Mouse (Mus musculus): ENCODE data around the gene Rdh16f2. TPM values are rescaled to one million over a fixed set of nuclear protein-coding genes. Genes with fewer than 3 reads are reported as not detected.

Gene Rdh16f2
- polyA plus RNA-seq, 1 experiment: not detected

GRCm38 (mm10) chr10:127864931-127865330 lies 1.3 kb upstream of the Rdh16f2 start:
- no peaks in the 10 kb centered on the region for H3K79me2 ChIP-seq (ENCODE audit: control insufficient read depth, insufficient read depth)
- TF ChIP-seq MYOG (IDR thresholded peaks at IDR 0.05; ENCODE audit: control insufficient read depth, extremely low read depth, insufficient read length) (no peak), MYOD1 (IDR thresholded peaks at IDR 0.05; ENCODE audit: control insufficient read depth, insufficient read length, low read depth) (no peak), USF1 (IDR thresholded peaks at IDR 0.05; ENCODE audit: low read depth) (no peak), CEBPB (IDR thresholded peaks at IDR 0.05; ENCODE audit: low read depth) (no peak), CTCF (IDR thresholded peaks at IDR 0.05; ENCODE audit: control insufficient read depth, insufficient read depth, insufficient read length) (no peak), FOSL1 (IDR thresholded peaks at IDR 0.05; ENCODE audit: insufficient read depth, low read length, poor library complexity, severe bottlenecking) (no peak)

DNA sequence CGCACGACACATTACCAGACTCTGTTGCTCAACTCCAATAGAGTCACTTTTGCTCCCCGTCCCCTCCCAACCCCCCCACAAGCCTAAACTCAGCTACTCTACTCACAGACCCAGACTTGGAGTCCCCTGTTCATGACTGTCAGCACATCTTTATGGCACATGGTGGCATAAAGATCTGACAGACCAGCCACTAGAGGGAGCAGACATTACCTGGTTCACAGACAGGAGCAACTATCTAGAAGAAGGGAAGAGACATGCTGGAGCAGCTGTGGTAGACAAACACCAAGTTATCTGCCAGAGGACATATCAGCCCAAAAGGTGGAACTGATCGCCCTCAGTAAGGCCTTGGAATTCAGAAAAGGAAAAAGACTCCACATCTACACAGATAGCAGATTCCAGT lies 6.2 kb downstream of the Rdh16f2 start:
- Histone ChIP-seq H3K4me3 (ENCODE audit: insufficient read depth, poor library complexity, severe bottlenecking) (no peak overlapping the region), H3K27me3 (ENCODE audit: control insufficient read depth, insufficient read depth, insufficient read length) (peaks cover 3% of the 10 kb centered on the region), H3ac (ENCODE audit: control insufficient read depth, insufficient read length, low read depth) (no peak overlapping the region), H3K79me3 (ENCODE audit: low read depth) (no peaks in the 10 kb centered on the region), H3K36me3 (ENCODE audit: control insufficient read depth, insufficient read depth) (no peaks in the 10 kb centered on the region), H3K79me2 (ENCODE audit: control insufficient read depth, insufficient read depth) (no peaks in the 10 kb centered on the region)
- no peak for TF ChIP-seq MAX (IDR thresholded peaks at IDR 0.05)
- TF ChIP-seq CTCF (IDR thresholded peaks at IDR 0.05; ENCODE audit: control insufficient read depth, insufficient read depth, insufficient read length): no peak

More at GRCm38 (mm10) chr10:127864931-127865330, 1.3 kb upstream of the Rdh16f2 start:
- H3ac ChIP-seq (ENCODE audit: control insufficient read depth, insufficient read length, low read depth): no peak overlapping the region
- H3K36me3 ChIP-seq (ENCODE audit: control insufficient read depth, insufficient read depth): no peaks in the 10 kb centered on the region
- no peaks in the 10 kb centered on the region for H3K79me3 ChIP-seq (ENCODE audit: low read depth)
- peaks cover 6% of the 10 kb centered on the region for H3K27me3 ChIP-seq (ENCODE audit: control insufficient read depth, insufficient read depth, insufficient read length)
- H3K4me3 ChIP-seq (ENCODE audit: insufficient read depth, poor library complexity, severe bottlenecking): no peak overlapping the region

DNA sequence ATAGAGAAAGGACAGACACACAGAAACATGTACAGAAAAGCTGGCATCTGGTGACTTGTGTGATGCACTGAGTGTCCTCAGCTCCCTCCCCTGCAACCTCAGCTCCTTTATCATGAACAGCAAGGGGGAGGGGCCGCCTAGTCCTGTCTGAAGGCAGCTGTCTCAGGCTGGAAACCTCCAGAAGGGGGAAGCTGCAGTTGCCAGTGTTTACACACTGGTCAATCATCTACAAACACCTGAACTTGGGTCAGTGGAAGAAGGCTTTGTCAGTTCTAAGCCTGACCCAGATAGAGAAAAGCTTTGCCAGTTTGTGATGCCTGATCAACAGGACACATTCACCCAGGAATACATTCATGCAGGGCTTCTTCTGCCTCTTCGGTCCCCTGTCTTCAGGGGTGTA lies 11.4 kb downstream of the Rdh16f2 start:
- TF ChIP-seq FOSL1 (IDR thresholded peaks at IDR 0.05; ENCODE audit: insufficient read depth, low read length, poor library complexity, severe bottlenecking) (no peak), USF1 (IDR thresholded peaks at IDR 0.05; ENCODE audit: low read depth) (no peak), CEBPB (IDR thresholded peaks at IDR 0.05; ENCODE audit: low read depth) (no peak), CTCF (IDR thresholded peaks at IDR 0.05; ENCODE audit: control insufficient read depth, insufficient read depth, insufficient read length) (no peak), MYOD1 (IDR thresholded peaks at IDR 0.05; ENCODE audit: control insufficient read depth, insufficient read length, low read depth) (no peak), MAX (IDR thresholded peaks at IDR 0.05) (no peak), MYOG (IDR thresholded peaks at IDR 0.05; ENCODE audit: control insufficient read depth, extremely low read depth, insufficient read length) (no peak)

DNA sequence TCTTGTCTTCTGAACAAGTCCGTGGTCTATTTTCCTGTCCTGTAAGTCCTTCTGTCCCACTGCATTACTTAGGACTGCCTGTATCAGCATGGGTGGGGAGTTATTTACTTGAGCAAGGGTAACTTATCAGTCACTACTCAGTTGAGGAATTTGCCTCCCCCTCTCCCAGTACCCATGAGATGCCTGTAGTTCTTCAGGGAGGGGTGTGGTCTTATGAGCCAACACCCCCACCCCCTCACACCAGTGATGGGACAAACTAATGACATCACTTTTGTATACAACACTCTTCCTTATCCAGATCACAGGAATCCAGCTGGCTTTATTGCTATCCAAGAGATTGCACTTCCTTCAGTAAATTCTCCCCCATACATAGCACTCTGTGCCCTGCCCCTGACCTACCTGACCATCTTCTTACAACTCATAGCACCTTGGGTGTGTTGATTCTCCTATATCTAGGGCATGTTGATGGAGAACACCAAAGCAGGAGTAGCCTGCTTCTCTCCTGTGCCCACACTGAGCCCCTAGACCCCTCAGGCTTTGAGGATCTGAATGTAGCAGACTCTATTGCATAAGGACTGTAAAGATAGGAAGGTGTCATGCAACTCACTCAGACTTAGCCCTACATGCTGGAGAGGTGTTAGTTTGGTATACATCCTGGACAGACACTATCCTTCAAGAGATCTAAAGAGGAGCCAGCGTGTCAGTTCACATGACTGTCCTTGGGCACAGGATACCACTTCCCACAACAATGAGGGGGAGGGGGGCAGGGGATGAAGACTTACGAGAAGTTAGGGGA lies 12.2 kb downstream of the Rdh16f2 start:
- H3K4me3 ChIP-seq (ENCODE audit: insufficient read depth, poor library complexity, severe bottlenecking): no peak overlapping the region
- no peaks in the 10 kb centered on the region for H3K79me2 ChIP-seq (ENCODE audit: control insufficient read depth, insufficient read depth)
- TF ChIP-seq CEBPB (IDR thresholded peaks at IDR 0.05; ENCODE audit: low read depth) (no peak), MAX (IDR thresholded peaks at IDR 0.05) (no peak), MYOD1 (IDR thresholded peaks at IDR 0.05; ENCODE audit: control insufficient read depth, insufficient read length, low read depth) (no peak), FOSL1 (IDR thresholded peaks at IDR 0.05; ENCODE audit: insufficient read depth, low read length, poor library complexity, severe bottlenecking) (no peak), CTCF (IDR thresholded peaks at IDR 0.05; ENCODE audit: control insufficient read depth, insufficient read depth, insufficient read length) (no peak), MYOG (IDR thresholded peaks at IDR 0.05; ENCODE audit: control insufficient read depth, extremely low read depth, insufficient read length) (no peak), USF1 (IDR thresholded peaks at IDR 0.05; ENCODE audit: low read depth) (no peak)
- H3K36me3 ChIP-seq (ENCODE audit: control insufficient read depth, insufficient read depth): no peaks in the 10 kb centered on the region
- peaks cover 4% of the 10 kb centered on the region for H3K27me3 ChIP-seq (ENCODE audit: control insufficient read depth, insufficient read depth, insufficient read length)
- H3ac ChIP-seq (ENCODE audit: control insufficient read depth, insufficient read length, low read depth): no peak overlapping the region
- H3K79me3 ChIP-seq (ENCODE audit: low read depth): no peaks in the 10 kb centered on the region

More for the DNA sequence above, 11.4 kb downstream of the Rdh16f2 start:
- Histone ChIP-seq H3K79me2 (ENCODE audit: control insufficient read depth, insufficient read depth) (no peaks in the 10 kb centered on the region), H3K27me3 (ENCODE audit: control insufficient read depth, insufficient read depth, insufficient read length) (peaks cover 3% of the 10 kb centered on the region), H3ac (ENCODE audit: control insufficient read depth, insufficient read length, low read depth) (no peak overlapping the region), H3K4me3 (ENCODE audit: insufficient read depth, poor library complexity, severe bottlenecking) (no peak overlapping the region), H3K79me3 (ENCODE audit: low read depth) (no peaks in the 10 kb centered on the region), H3K36me3 (ENCODE audit: control insufficient read depth, insufficient read depth) (no peaks in the 10 kb centered on the region)

- H3K79me3 ChIP-seq (ENCODE audit: low read depth): no peaks in the 10 kb centered on the region
- no peak overlapping the region for H3ac ChIP-seq (ENCODE audit: control insufficient read depth, insufficient read length, low read depth)
- no peak overlapping the region for H3K4me3 ChIP-seq (ENCODE audit: insufficient read depth, poor library complexity, severe bottlenecking)
- H3K36me3 ChIP-seq (ENCODE audit: control insufficient read depth, insufficient read depth): no peaks in the 10 kb centered on the region
- TF ChIP-seq CEBPB (IDR thresholded peaks at IDR 0.05; ENCODE audit: low read depth) (no peak), USF1 (IDR thresholded peaks at IDR 0.05; ENCODE audit: low read depth) (no peak), MAX (IDR thresholded peaks at IDR 0.05) (no peak), CTCF (IDR thresholded peaks at IDR 0.05; ENCODE audit: control insufficient read depth, insufficient read depth, insufficient read length) (no peak), FOSL1 (IDR thresholded peaks at IDR 0.05; ENCODE audit: insufficient read depth, low read length, poor library complexity, severe bottlenecking) (no peak), MYOG (IDR thresholded peaks at IDR 0.05; ENCODE audit: control insufficient read depth, extremely low read depth, insufficient read length) (no peak), MYOD1 (IDR thresholded peaks at IDR 0.05; ENCODE audit: control insufficient read depth, insufficient read length, low read depth) (no peak)
- H3K79me2 ChIP-seq (ENCODE audit: control insufficient read depth, insufficient read depth): no peaks in the 10 kb centered on the region
- peaks cover 7% of the 10 kb centered on the region for H3K27me3 ChIP-seq (ENCODE audit: control insufficient read depth, insufficient read depth, insufficient read length)
Observed at GRCm38 (mm10) chr10:127879155-127879688, 12.9 kb downstream of the Rdh16f2 start.

Data from C2C12 (cell line).